Mouse (Mus musculus) right cerebral cortex, postnatal 36 days (tissue): Measurements from ENCODE around the gene Slc26a8.

Experiments
- DNase-seq, 2 experiments: peaks; one replicate each; pipeline ENCODE4 v3.0.0; 2022; ENCODE audit warnings: low spot score in 2 of 2, mixed read lengths in 1 of 2

Slc26a8 gene

DNA sequence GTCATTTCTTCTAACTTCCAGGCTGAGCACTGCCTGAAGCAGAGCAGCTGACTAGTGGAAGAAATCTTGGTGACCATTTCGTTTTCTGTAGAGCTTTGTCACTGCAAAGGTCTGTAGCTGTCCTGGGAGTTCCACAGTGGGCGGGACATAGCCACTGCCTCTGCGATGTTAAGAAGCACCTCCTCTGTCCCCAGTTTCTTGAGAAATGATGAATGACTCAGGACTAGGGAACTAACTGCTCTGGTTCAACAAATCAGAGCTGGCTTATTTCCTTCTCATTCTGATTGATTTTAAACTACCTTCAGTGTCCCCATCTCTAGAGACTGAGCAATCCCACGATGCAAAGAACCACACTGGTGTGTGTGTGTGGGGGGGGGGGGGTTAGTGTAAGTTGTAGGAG is 45.9 kb downstream of the Slc26a8 start:
- DNase-seq, result no peak

DNA sequence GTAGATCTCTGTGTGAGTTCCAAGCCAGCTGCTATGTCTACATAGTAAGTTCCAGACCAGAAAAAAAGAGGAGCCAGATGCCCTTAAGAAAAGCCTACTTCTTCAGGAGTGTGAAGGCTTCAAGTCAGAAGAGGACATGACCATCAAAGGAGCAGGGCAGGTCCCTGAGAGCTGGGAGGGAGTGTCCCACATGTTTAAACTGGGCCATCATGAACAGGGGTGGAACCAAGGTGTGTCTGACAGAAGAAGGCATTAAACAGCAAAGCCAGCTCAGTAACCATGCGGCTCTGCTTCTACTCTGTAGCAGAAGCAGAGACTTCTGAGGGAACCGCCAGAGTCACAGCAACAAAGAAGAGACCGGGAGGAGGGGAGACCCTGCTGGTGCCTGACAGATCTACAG is 46.3 kb downstream of the Slc26a8 start:
- no peak for DNase-seq

DNA sequence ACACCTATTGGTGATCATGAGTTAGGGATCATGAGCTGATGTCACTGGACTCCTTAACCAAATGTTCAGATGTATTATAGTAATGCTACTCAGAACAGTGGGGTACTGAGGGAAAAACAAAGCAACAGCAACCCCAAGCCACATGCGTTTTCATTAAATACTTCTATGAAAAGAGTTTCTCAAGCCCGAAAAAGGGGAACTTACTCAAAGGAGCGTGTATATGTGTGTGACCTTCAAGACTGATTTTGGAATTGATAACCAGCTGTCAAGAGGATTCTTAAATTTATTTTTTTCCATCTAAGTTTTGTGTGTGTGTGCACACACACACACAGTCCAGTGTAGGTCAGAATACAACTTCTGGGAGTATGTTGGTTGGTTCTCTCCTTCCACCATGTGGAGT is 49.9 kb downstream of the Slc26a8 start:
- no peak for DNase-seq

DNA sequence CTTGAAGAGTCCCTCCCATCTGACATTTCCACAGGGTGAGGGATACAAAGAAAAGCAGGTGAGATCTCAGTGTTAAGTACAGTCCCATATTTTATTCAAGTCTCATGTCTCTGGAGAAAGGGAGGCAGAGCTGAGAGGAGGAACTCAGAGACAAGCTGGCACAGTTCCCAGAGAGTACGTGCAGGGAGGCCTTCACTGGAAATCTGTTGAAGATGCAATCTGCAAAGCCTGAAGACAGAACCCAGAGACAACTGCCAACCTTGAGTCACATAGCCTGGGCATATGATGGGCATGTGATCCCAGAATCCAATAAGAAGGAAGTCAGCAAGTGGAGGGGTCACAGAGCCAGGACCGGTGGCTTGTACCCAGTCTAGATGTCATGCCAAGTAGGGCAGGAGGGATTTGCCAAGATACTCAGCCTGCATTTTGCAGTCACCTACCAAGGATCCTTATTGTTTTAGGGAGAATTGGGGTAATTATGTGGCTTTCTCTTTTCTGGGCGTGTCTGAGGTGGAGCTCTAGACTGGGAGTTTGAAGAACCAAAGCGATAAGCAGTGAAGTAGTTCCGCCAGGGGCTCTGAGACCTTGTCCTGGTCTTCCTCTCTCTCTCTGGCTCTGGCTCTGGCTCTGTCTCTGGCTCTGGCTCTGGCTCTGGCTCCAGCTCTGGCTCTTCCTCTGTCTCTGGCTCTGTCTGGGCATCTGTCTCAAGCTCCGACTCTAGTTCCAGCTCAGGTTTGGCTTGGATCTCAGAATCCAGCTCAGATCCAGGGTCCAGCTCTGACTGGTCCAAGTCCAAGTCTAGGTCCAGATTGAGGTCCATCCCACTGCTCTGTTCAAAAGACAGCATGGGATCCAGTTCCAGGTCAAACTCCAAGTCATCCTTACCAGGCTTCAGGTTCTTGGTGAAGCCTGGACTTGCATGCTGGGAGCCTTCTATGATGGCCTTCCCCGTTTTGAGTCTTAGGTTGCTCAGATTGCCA is 52.0 kb downstream of the Slc26a8 start:
- peak; percentile 70 to 76 for DNase-seq

DNA sequence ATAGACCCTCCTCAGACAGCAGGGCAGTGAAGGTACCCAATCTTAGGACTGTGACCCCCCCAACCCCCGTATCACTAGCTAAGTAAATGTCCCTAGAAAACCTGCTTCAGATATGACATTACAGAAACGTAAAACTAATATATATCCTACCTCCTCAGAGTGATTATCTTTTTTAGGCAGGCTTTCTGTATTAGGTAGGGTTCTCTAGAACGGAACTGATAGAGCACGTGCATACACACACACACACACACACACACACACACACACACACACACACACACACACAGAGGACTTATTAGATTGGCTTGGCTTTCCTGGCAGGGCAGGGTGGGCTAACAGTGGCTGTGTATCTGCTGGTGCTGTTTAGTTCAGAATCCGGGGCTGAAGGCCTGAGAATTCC is 54.2 kb downstream of the Slc26a8 start:
- no peak for DNase-seq

DNA sequence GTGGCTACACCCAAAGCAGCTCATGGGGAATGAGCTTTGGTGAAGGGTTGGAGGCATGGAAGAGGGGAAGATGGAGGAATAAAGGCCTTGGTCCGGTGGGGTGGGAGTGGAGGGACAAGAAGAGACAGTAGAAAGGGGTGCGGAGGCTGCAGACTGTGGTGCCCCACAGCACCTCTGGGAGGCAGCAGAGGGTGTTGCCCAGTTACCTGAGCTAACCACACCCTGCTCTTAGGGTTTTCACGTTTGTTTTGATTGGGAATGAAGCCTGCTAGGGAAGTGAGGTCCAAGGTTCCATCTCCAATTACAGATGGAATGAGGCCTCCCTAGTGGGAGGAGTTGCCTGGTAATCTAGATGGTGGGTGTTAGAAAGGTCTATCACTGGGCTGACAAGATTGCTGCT is 60.9 kb downstream of the Slc26a8 start:
- DNase-seq, result no peak

DNA sequence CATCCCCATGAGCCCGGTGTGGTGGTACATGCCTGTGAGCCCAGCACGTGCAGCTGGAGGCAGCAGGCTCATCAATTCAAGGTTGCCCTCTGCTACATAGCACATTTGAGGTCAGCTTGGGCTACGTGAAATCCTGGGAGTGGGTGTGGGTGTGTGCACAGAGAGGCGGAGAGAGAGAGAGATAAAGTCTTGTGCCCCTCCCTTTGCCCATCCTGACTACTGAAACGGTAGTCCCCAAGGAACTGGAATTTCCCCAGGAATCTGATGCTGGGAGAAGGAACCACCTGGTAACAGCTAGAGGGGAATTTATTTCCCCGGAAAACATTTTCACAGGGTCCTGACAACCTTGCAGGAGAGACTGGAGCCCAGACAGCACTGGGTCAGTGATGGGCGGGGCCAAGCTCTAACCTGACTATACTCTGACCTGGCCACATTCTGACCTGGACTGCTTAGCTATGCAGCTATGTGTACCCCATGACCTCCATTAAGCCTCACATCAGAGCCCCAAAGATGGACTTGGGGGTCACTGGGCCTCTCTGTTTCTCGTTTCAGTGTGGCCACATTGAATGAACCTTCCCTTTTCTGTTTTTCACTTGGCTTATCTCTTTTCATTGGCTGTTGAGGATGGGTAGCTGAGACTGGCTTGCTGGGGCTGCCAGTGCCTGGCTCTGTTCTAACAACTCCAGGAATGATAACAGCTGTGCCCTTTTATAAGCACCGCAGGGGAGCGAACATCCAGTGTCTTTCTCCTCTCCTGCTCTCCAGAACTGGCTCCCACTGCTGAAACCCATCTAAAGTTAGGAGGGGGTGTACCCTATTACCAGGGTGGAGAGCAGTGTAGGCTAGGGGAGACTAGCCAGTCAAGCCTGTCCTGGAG is 61.5 kb downstream of the Slc26a8 start:
- no peak for DNase-seq

DNA sequence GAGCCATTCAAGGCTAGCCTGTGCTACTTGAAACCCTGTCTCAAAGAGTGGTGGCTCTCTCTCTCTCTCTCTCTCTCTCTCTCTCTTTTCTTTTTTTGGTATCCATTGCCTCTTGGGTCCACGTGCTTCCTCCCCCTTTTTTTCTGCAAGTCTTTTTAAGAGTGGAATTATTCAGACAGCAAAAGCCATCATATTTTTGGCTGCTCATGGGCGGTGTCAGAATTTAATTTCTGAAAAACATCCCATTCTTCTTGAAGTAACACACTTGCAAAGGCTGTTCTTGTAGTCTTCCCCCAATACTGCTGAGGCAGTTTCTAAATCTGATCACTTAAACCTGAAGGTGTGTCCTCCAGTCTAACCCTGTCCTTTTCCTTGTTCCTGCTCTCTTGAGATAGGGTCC is 63.1 kb downstream of the Slc26a8 start:
- DNase-seq, result peak in 1 of 2 experiments; percentile 78

DNA sequence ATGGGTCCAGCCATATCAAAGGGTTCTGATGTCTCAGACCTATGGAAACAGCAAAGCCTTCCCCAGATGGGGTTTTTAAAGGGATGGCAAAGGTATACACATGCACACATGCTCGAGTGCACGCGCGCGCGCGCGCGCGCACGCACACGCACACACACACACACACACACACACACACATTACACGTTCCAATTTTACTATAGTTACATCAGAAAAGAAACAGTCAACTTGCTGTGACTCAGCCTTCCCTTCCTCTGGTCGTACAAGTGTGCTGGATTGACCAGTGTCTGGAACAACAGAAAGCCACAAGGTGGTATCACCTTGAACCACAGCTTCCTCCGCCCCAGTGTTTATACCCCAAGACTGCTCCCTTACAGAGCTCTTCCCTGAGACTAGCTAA is 64.7 kb downstream of the Slc26a8 start:
- DNase-seq, result no peak

DNA sequence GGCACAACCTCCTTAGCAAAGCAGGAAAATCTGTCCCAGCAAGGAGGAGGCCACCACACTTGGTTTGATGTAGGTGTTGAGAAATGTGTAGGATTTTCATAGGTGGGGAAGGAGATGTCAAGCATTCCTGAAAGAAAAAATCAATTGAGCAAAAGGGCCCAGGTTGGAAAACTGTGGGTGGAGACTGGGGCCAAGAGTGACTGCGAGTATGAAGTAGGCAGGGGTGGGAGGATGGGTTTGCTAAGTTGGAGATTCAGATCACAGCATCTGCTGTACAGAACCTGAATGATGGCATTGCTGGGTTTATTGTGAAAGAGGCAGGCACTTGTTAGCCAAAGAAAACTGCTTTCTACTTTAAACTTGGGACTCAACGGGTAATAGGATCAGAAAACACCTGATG is 65.2 kb downstream of the Slc26a8 start:
- peak in 1 of 2 experiments; percentile 59 for DNase-seq

DNA sequence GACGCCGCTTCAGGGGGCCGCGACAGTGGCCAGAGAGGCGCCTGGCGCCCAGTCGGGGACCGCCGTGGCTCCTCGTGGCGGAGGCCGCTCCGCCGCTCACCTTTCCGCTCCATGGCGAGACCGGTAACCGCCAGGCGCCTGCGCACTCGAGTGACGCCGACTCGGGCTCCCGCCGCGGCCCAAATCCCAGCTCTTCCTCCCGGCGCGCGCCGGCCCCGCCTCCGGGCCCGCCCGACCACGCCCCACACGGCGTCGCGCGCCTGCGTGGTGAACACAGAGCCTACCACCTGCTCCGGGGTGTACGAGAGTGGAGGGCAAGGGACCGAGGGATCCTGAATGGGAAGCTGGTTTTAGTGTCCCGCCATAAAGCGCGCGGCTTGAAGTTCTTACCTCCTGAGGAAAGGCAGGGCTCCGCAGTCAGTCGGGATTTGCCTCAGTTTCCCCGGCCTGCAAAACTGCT is 67.7 kb downstream of the Slc26a8 start, which contains the start of gene Srpk1:
Srpk1 (minus strand) TSS at position 410 of the 460 bp plus-strand sequence.
- peak; percentile 83 to 85 for DNase-seq

DNA sequence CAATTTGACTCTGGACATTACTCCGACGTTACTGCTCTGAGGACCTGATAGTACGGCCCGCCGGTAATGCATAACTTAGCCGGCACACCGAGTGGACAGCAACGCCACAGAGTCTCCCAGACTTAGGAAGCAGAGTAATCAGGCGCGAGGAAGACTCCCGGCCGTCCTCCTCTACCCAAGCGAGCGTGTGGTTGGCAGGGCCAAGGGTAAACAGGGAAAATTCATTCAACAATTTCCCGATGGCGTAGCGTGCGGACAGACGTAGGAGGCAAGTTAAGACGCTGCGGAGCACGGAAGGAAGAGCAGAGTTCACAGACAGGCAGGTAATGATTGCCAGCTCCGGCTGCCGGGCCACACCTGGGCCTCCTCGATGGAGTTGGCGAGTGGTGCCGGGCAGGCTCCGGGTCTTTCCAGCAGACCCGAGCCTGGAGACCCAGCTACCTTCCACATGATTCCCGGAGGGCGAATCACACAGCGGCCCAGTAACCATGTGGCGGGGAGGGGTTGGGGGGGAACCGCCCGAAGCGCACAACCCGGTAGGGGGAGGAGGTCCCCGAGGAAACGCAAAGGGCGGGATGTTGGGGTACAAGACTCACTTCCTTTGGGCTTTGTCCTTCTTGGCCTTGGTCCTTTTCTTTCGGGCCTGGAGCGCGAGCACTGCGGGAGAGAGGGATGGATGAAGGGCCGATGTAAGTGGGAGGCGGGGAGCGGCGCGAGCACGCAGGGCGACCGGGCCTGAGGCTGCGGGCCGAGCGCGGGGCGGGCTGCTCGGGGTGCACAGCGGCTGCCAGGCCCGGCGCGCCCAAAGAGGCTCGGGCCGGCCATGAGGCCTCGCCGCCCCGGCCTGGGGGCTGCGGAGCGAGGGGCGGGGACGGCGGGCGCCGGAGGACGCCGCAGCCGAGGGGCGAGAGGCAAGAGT is 68.4 kb downstream of the Slc26a8 start:
- DNase-seq, result peak in 1 of 2 experiments; percentile 30

DNA sequence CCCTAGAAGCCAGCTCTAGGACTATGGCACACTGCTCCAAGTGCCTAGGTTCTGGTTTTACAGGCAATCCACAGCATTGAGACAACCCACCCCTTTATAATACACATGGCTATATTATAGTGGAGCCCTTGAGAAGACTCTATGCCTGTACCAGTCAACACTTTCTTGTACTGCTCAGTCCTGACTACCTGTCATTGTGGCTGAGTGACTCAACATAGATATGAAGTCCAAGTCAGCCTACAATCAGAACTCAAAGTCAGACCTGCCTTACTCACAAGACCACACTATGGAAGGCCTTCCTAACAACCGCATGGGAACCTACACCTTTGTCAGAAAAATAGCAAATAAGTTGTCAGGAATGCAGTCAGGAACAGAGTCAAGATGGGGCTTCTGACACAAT is 71.3 kb downstream of the Slc26a8 start:
- DNase-seq, result no peak

DNA sequence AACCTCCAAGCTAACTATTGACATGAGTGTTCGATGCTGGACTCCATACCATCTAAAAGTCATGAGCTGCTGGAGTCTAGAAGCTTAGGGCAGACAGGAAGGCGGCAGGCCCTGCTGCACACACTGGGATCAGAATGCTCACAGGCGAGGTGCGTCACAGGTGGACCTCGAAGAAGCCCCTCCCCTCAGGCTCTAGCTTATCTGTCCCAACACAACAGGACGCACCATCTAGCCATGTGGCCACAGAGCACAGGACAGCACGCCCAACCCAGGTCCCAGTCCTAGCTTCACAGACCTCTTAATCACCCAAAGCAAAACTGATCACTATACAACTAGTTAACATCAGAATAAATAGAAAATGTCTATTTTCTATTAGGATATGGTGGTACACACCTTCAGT is 71.9 kb downstream of the Slc26a8 start:
- no peak for DNase-seq

DNA sequence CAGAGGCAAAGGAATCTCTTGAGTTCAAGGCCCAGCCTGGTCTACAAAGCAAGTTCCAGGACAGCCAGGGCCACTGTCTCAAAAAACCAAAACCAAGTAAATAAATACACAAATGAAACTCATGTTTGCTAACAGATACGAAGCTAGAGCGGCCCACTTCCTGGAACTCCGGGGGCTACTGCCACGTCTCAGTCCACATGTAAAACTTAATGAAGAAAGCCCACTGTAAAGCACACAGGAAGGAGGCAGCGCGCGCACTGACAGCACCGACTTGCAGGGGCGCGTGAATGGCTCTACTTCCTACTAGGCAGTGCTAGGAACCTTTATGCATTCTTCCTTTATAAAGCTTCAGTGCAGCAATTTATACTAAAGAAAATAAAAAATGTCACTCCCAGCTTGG is 72.4 kb downstream of the Slc26a8 start:
- DNase-seq, result no peak

DNA sequence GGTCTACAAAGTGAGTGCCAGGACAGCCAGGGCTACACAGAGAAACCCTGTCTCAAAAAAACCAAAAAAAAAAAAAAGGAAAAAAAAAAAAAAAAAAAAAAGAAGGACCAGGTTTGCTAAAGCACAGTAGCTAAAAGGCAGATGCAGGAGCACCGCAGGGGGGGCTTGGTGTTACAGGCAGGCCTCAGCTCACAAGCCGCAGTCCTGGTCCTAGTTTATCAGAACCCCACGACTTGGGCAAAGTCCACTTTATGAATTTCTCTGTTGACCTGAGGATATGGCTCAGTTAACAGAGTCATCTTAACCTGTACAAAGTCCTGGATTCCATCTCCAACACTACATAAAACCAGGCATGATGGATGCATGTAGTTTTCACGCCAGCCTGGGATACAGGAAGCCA is 74.7 kb downstream of the Slc26a8 start:
- DNase-seq, result no peak

DNA sequence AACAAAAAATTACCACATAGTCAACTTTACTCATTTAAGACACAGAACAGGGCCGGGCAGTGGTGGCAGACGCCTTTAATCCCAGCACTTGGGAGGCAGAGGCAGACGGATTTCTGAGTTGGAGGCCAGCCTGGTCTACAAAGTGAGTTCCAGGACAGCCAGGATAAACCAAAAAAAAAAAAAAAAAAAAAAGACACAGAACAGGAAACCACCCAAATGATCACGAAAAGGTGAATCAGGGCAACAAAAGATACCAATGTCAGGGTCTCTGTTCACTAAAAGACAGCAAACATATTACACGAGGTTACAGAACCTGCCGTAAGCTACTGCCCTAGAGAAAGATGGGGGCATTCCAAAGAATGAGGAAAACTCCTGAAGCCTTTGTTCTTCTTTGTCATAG is 76.9 kb downstream of the Slc26a8 start:
- DNase-seq, result no peak

DNA sequence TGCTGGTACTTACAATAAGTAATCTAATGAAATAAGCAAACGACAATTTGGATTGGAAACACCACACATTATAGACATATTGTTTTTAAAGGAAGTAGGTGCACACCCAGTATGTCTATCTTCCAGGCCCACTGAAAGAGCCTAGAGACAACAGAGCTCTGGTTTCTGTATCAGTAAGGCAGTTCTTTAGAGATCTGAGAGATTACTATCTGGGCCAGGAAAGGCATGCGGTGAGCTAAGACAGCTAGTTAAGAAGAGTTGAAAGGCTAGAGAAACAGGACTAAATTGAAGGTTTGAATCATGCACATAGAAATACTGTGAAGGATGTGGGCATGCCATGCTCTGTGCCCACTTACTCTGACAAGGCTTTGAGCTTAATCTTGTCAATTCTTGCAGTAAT is 77.4 kb downstream of the Slc26a8 start:
- no peak for DNase-seq

DNA sequence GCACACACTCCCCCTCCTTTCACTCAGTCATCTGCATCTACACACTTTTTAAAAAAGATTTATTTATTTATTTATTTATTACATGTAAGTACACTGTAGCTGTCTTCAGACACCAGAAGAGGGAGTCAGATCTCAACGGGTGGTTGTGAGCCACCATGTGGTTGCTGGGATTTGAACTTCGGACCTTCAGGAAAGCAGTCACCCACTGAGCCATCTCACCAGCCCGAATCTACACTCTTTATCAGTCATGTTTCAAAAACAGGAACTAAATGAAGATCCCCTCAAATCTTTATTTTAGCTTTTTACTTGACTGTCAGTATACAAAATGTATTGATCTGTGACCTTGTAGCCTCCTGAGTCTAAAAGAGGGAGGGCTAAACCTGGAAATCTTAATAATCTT is 80.5 kb downstream of the Slc26a8 start:
- DNase-seq, result no peak

DNA sequence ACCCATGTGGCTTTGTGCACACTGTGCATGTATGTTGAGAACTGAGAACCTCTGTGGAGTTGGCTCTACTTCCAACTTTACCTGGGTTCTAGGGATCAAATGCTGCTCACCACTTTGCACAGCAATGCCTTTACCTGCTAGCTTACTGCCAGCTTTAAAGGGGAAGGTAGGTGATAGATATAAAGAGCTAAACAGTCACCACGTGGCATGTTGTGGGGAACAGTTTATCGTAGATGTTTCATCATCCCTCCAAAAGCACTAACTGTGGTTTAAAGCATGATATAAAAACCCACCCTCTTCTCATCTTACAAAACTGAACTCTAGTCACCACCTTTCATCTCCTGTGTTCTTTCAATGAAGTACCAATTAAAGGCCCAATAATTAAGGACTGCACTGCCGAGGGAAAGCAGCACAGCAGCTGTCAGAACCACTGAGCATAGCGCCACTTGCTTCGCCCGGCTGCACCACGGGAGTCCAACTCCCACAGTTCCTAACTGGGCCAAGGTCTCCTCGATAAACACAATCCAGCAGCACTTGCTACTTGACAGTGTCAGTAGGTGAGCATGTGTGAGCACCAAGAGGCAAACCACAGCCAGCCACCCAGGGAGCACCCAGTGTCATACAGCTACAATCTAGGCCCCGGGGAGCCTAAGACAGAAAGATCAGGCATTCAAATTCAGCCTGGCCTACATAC is 88.3 kb downstream of the Slc26a8 start:
- DNase-seq, result no peak

DNA sequence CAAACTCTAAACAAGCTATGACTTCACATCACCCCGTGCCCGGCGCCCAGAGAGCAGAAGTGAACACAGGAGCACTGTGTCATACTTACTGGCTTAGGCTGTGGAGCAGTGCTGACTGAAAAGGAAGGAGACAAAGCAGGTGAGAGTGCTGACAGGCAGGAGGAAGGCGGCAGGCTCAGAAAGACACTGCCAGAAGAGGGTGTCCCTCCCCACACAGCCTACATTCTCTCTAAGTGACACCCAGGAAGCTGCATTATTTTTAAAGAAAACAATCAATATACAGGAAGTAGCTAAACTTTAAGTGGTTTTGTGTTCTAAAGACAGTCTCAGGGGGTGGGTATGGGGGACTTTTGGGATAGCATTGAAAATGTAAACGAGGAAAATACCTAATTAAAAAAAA is 89.3 kb downstream of the Slc26a8 start:
- DNase-seq, result no peak
